Mouse (Mus musculus) bone marrow, adult 2 months (tissue): ENCODE measurements around the gene Mrpl33.

Experiments used
- CTCF ChIP-seq: fragments of 200-500 bp; IDR thresholded peaks from 2 replicates; pipeline ENCODE4 v1.5.1; 2011; ENCODE audit warnings: low read length, control low read depth; ENCODE audit not compliant: control insufficient read depth, insufficient read depth
- POLR2A ChIP-seq: fragments of 200-500 bp; IDR thresholded peaks from 2 replicates; pipeline ENCODE4 v1.6.1; 2011; ENCODE audit warnings: low read depth, mild to moderate bottlenecking, control low read depth, low read length, borderline replicate concordance; ENCODE audit not compliant: control insufficient read depth

DNA sequence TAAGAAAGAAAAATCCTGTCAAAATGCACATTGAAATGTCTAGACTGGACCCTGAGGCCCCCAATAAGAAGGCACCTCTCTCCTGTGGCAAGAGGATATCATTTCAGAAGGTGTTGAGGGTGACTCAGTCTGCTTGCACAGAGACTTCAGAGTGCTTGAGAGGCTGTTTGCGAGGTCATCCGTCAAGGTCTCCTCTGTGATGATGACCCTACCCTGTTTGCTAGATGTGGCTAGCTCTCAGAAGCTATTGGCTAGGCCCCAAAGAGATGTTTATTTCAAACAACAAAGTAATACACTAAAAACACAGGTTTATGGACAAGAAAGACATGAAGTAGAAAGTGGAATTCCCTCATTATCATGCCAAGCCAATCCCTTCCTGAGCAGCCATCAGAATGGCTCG, 45.6 kb downstream of the Mrpl33 start:
- TF ChIP-seq POLR2A (no peak), CTCF (no peak)
